Mouse (Mus musculus): ENCODE data around the gene Slc25a11.

Slc25a11 gene

GRCm38 (mm10) chr11:70619101-70619500 lies 28.2 kb downstream of the Slc25a11 start, which contains the start of gene Chrne:
TSS of gene Chrne (minus strand) at chr11:70619216.
- DNase-seq, result no peak

GRCm38 (mm10) chr11:70615516-70616093 lies 31.7 kb downstream of the Slc25a11 start, which contains the start of gene 4930544D05Rik:
TSS of gene 4930544D05Rik (plus strand) at chr11:70615848.
- DNase-seq, result no peak

- DNase-seq, result no peak
Measured at GRCm38 (mm10) chr11:70615074-70615473, 32.2 kb downstream of the Slc25a11 start.

GRCm38 (mm10) chr11:70612505-70612904 lies 34.8 kb downstream of the Slc25a11 start:
- DNase-seq, result no peak

- DNase-seq, result no peak
Measured at GRCm38 (mm10) chr11:70610752-70611151, 36.5 kb downstream of the Slc25a11 start.

- DNase-seq, result no peak
Measured at GRCm38 (mm10) chr11:70608381-70609066, 38.8 kb downstream of the Slc25a11 start.

GRCm38 (mm10) chr11:70607611-70608010 lies 39.7 kb downstream of the Slc25a11 start:
- DNase-seq, result no peak

GRCm38 (mm10) chr11:70606717-70607116 lies 40.6 kb downstream of the Slc25a11 start:
- no peak for DNase-seq

GRCm38 (mm10) chr11:70605024-70605566 lies 42.2 kb downstream of the Slc25a11 start:
- peak; percentile 49 for DNase-seq

GRCm38 (mm10) chr11:70598451-70598953 lies 48.8 kb downstream of the Slc25a11 start:
- no peak for DNase-seq

GRCm38 (mm10) chr11:70597301-70597700 lies 50.0 kb downstream of the Slc25a11 start:
- no peak for DNase-seq

- DNase-seq, result no peak
Measured at GRCm38 (mm10) chr11:70596094-70596493, 51.2 kb downstream of the Slc25a11 start.

- no peak for DNase-seq
Measured at GRCm38 (mm10) chr11:70595638-70596037, 51.6 kb downstream of the Slc25a11 start.

GRCm38 (mm10) chr11:70594253-70594989 lies 52.9 kb downstream of the Slc25a11 start:
- no peak for DNase-seq
